Mouse (Mus musculus): ENCODE results near the gene Sult3a2. TPM values are rescaled to one million over a fixed set of nuclear protein-coding genes. Genes with fewer than 3 reads are reported as not detected.

The Sult3a2 gene
- polyA plus RNA-seq, 1 experiment from 2014 or later, result not detected

DNA sequence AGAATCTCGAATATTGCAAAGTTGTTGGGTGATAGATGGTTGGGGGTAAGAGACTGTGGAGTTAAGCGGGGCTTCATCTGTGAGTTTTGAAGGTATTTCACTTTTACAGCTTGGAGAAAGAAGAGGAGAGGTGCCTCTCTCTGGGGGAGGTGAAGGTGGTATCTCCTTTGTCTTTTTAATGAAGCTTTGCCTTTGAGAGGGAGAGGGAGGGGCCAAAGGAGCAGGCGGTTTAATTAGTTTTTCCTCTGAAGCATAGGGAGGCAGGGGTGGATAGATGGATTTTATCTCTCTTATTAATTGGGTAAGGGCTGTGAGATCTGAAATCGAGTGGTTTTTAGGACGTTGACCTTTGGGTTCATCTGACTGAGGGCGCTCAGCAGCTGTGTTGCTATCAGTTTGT is 62.7 kb downstream of the Sult3a2 start:
- Histone ChIP-seq H3K9me3 (no peaks in the 10 kb centered on the region), H3K36me3 (no peaks in the 10 kb centered on the region), H3K9ac (no peak overlapping the region), H3K4me2 (no peak overlapping the region), H3K4me1 (no peaks in the 10 kb centered on the region), H3K4me3 (replicated peaks) (no peak overlapping the region), H3K27ac (no peak overlapping the region), H3K27me3 (replicated peaks) (no peaks in the 10 kb centered on the region)
- WGBS, result 40% methylated on average over 6 of the region's 6 CpGs
- ATAC-seq (ENCODE audit: insufficient read depth, low FRiP score, low read depth), result no peak

- WGBS, result 73% methylated on average over 4 of the region's 4 CpGs
- Histone ChIP-seq H3K27ac (no peak overlapping the region), H3K27me3 (replicated peaks) (no peaks in the 10 kb centered on the region), H3K4me1 (no peaks in the 10 kb centered on the region), H3K9me3 (no peaks in the 10 kb centered on the region), H3K36me3 (no peaks in the 10 kb centered on the region), H3K4me3 (replicated peaks) (no peak overlapping the region), H3K4me2 (no peak overlapping the region), H3K9ac (no peak overlapping the region)
- no peak for ATAC-seq (ENCODE audit: insufficient read depth, low FRiP score, low read depth)
Measured at GRCm38 (mm10) chr10:33721827-33722438, 64.6 kb downstream of the Sult3a2 start.

Other genes with a start within 250 kb of the Sult3a2 start
- 0.34 and 0.63 TPM in 2 replicates for gene Clvs2, start 161.9 kb downstream of the Sult3a2 start, polyA plus RNA-seq (2015; fragmentation: Nextera tagmentation; extraction: Ambion mirVana)
- not detected in 2 replicates for gene Sult3a1, start 71.0 kb upstream of the Sult3a2 start, polyA plus RNA-seq (2015; fragmentation: Nextera tagmentation; extraction: Ambion mirVana)
- 0.04 and 0.13 TPM in 2 replicates for gene Rsph4a, start 118.4 kb upstream of the Sult3a2 start, polyA plus RNA-seq (2015; fragmentation: Nextera tagmentation; extraction: Ambion mirVana)
- gene Zup1, start 164.6 kb upstream of the Sult3a2 start, polyA plus RNA-seq (2015; fragmentation: Nextera tagmentation; extraction: Ambion mirVana), result 16.6 and 18.6 TPM in 2 replicates
- 111 and 112 TPM in 2 replicates for gene Rwdd1, start 232.9 kb upstream of the Sult3a2 start, polyA plus RNA-seq (2015; fragmentation: Nextera tagmentation; extraction: Ambion mirVana)